Mouse (Mus musculus) CD4-positive, CD25-positive, alpha-beta regulatory T cell, adult 4 months (primary cell): Measurements from ENCODE around the gene Cacnb2. TPM values are rescaled to one million over a fixed set of nuclear protein-coding genes. Genes with fewer than 3 reads are reported as not detected.
"Not testable (repeated sequence)": the region's sequence is repeated elsewhere in the genome, so short reads cannot be mapped to it uniquely, and the experiment has no call there.

ENCODE experiments used
- ATAC-seq: one replicate; pipeline ENCODE4 v1.8.0; 2017
- polyA plus RNA-seq, 2 experiments: library from polyadenylated mRNA; unstranded; fragments of 100-300 nt; shearing (Covaris generic); gene quantifications; one replicate each; pipeline ENCODE4 v1.2.1; 2017

The Cacnb2 gene
- polyA plus RNA-seq, 2 experiments from 2014 or later = 0.24 TPM; not detected in 1

DNA sequence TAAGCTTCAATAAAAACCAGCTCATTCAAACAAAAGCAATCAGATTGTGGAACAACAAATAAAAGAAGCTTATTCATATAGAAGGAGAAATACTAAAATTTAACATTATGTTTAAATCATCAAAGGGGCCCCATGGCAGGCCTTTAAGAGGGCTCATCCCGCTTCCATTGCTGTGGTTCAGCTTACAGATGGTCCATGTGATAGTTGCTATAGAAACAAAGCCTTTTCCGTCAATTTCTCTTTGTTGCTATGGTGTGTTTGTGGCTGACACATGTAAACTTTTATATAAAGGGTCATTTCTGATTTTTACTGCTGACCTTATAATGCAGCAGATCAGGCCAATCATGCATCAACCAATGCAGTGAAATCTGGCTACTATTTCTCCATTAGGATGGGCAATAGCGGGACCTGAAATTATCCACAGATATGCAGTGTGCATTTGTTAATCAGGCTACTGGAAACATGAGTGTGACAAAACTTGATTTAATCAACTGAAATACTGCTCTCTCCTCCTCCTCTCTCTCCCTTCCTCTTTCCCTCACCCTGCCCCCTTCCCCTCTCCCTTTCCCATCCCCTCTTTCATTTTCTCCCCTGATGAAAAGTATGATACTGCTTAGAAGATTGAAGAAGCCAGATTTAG, 54.4 kb downstream of the Cacnb2 start:
- no peak for ATAC-seq

DNA sequence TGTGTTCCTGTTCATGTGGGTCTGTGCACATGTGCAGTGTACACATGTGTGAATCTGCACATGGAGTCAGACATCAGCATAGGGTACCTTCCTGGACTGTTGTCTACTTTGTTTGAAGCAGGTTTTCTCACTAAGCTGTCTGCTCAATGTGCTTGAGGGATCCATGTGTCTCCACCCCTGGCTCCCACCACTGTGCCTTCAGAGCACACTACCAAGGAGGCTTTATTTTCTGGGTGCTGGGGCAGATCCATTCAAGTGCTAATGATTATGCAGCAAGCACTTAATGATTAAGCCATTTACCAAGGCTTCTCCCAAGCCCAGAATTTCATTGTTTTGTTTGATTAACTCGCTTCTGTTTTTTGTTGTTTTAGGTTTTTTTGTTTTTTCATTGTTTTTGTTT, 62.3 kb downstream of the Cacnb2 start:
- no peak for ATAC-seq

- ATAC-seq = no peak
These were observed 69.2 kb downstream of the Cacnb2 start for GRCm38 (mm10) chr2:14672117-14672516.

GRCm38 (mm10) chr2:14676885-14677516, 74.1 kb downstream of the Cacnb2 start:
- peak; percentile 54 for ATAC-seq

DNA sequence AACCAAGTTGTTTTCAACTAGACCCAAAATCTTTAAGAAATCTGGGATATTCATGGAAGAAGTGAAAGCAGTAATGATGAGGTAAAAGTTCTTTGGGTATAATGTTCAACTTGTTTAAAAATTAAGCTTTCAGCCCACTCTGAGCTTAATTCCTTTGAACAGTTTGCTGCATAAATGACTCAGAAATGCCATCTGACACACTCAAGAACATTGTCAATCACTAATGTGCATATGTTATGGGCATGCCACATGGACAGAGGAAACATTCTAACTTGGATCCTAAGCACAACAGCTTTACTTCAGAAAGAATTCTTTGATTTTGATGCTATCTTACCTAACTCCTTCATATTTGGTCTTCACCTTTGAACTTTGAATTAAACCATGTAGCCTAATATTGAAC, 81.3 kb downstream of the Cacnb2 start:
- ATAC-seq = no peak

DNA sequence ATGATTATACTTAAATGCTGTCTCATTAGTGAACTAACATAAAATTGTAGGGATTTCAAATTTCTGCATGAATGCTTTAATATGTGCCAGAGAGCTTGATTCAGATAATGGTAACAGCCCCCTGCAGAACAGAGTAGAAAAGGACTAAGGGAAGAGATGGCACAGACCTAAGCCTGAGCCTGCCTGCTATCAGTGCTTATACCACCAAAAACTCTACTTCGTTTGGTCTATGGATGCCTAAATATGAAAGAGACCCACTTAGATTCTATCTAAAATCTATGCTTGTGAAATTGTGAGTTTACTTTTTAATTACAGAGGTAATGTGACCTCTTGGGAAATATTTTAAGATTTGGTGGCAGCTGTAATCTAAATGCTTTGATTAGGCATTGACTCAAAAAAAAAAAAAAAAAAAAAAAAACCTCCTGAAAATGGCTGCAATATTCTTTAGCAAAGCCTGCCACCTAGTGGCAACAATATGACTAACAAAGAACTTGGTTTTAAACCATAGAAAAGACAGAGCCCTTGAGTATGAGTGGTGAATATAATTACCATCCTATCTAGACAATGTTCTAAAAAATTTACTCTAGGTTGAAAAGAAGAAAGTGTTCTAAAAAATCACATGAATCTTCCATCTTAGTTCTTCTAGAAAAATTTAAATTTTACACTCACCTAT, 100.2 kb downstream of the Cacnb2 start:
- ATAC-seq = peak; percentile 57

DNA sequence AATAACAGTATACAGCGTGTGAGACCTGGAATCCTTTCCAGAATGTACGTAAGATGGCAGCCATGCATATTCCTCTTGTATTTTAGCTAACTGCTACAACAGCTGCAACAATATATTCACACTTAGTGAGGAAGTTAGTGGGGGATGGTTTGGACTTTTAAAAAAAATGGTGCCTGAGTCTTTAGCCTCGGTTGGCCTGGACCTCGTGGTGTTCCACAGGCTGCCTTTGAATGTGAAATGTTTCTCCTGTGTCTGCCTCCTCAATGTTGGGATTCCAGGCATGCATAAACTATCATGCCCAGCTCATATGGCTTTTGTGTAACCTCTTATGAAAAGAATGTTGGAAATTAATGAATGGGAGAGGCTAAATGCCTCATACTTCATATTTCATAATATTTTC, 100.8 kb downstream of the Cacnb2 start:
- ATAC-seq = no peak

- ATAC-seq = no peak
These were observed 107.4 kb downstream of the Cacnb2 start for GRCm38 (mm10) chr2:14710247-14710646.

GRCm38 (mm10) chr2:14711751-14712150, 108.9 kb downstream of the Cacnb2 start:
- ATAC-seq = no peak

- ATAC-seq = no peak
These were observed 110.2 kb downstream of the Cacnb2 start for GRCm38 (mm10) chr2:14713049-14713448.

GRCm38 (mm10) chr2:14716666-14717065, 113.8 kb downstream of the Cacnb2 start:
- no peak for ATAC-seq

DNA sequence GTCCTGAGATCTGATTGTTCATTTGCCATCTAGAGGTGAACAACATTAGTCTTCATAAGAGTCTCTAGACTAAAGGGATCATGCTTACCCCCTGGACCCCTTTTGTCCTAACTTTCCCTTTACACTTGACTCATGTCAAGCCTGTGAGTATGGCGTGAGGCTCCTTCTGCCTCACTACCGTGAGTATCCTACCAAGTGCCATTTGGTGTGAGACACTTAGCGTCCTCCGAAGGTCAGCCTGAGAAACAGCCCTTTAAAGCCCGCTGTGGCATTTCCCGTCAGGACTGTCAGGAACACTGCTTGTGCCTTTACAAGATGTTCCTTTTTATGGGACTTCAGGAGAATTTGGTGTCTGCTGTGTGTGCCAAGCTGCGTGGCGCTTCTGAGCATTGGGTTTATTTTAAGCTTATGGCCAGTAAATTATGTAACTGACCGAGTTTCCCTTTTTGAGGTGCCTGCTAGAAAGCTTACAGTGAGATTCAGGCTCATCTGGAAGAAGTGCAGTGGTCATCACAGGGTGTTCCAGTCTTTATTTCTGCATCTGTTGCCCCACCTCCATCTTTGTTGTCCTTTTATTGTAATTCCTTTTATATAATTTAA, 116.3 kb downstream of the Cacnb2 start:
- ATAC-seq = no peak

GRCm38 (mm10) chr2:14725437-14725836, 122.5 kb downstream of the Cacnb2 start:
- ATAC-seq = no peak

- not testable (repeated sequence) for ATAC-seq
These were observed 123.7 kb downstream of the Cacnb2 start for GRCm38 (mm10) chr2:14726601-14727000.

GRCm38 (mm10) chr2:14738927-14739326, 136.0 kb downstream of the Cacnb2 start:
- no peak for ATAC-seq

- ATAC-seq = no peak
These were observed 136.6 kb downstream of the Cacnb2 start for GRCm38 (mm10) chr2:14739510-14739909.

GRCm38 (mm10) chr2:14740359-14740758, 137.5 kb downstream of the Cacnb2 start:
- ATAC-seq = no peak

DNA sequence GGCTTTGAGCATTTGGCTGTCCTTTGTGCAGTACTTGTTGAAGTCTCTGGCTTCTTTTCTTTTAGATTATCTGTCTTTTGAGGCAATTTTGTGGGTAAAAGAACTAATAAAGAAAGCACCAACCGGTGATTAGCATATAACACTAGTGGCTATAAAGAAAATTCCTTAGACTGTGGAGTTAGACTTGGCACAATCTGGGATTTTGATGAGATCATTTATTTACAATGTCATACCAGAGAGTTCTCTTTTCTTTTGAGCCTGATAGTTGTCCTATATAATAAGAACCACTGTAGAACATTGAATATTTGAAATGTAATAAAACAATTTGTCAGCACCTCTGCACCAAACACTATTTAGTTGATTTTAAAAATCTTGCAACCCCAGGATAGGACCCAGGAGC, 141.9 kb downstream of the Cacnb2 start:
- no peak for ATAC-seq

- no peak for ATAC-seq
These were observed 160.0 kb downstream of the Cacnb2 start for GRCm38 (mm10) chr2:14762846-14763245.

DNA sequence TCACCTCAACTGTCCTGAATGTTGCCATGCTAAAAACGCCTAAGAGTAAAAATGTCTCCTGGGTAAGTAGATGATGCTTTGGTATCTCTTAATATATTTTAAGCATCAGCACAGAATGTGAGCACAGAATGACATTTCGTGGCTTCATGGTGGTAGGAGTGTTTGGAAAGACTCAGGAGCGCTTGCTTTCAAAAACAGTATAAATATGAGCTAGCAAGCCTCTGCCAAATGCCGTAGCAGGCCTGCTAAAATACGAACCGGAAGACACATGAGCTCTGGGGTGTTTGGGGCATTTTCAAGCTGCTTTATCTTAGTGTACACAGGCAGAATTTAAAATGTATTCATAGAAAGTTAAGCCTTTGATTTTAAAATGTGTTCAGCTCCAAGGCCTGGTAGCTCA, 161.0 kb downstream of the Cacnb2 start:
- ATAC-seq = no peak

GRCm38 (mm10) chr2:14769448-14769847, 166.6 kb downstream of the Cacnb2 start:
- ATAC-seq = no peak

- no peak for ATAC-seq
These were observed 167.7 kb downstream of the Cacnb2 start for GRCm38 (mm10) chr2:14770635-14771034.

DNA sequence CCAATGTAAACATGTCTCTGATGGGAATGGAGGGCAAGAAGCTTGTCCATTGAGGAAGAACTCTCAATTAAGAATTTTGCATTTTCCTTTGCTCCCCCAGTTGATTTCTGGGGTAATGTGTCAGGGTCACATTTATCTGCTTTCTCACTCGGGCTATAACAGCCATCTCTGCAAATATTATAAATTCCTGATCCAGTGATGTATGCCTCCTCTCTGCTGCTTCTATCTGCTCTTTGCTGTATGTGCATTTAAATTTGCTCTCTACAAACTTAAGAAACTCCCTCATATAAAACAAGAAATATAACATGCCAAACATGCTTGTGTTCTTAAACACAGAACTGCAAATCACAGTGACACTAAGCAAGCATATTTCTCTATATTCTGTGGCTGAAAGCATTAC, 171.5 kb downstream of the Cacnb2 start:
- ATAC-seq = no peak
